In the genomic region with DNA sequence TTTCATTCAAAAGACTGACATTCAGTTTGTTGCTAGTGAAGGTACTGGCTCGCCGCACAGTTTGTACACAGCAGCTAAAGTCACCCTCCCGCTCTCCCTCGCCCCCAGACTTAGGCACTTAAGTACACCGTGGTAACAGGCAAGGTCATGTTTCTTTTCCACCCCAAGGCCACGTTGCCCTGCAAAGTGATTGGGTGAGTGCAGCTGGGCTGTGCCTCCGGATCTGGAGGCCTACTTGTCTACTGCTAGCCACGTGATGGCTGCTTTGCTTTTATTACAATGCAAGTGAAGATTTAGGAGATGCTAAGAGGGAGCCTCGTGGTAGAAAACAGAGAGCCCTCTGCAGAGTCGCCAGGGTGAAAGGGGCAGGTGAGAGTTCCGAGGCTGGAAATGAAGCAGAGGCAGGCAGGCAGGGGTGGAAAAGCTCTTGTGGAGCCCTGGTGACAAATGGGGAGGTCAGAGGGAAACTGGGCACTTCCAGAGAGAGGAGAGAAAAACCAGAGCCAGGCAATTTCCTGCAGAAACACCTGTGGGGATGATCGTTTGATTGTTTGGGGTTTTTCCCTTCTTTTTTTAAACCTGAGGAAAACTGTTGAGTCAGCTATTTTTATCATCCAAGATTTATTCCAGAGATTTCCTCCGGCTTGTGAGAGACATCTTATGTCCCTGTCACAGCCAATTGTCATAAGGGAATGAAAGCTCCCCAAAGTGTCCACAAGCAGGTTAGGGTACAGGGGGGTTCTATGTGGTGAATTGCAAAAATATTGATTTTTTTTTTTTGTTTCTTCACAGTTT, we compare ENCODE assay signal across 11 mouse cellular contexts.
DNase-seq lines count a peak whose midpoint lies in the region; ATAC-seq lines count a peak whose summit lies in the region.
"Had no signal": no experiment of that assay in that cellular context is flagged by ENCODE, and none has a peak within 500 bp of the region (broad histone marks: within the 10 kb centered on the region; RNA-seq: fewer than 3 reads in every experiment).

No protein-coding gene starts in this region.

- H3K27me3 ChIP-seq in limb, embryonic 11.5 days (ENCODE audit: control insufficient read depth, insufficient read depth, low read length): no peaks in the 10 kb centered on the region
- H3K27me3 ChIP-seq: Patski had no signal

- peak; percentile 78 for ATAC-seq in limb, embryonic 11.5 days (ENCODE audit: insufficient number of reproducible peaks, low FRiP score, low TSS enrichment, low read depth)
- ATAC-seq: lung, postnatal 0 days had no signal

- H3K4me2 ChIP-seq in limb, embryonic 11.5 days (ENCODE audit: low read depth, severe bottlenecking): peak overlapping the region; percentile 17; the same call in 1 of the 2 replicates

- no peaks in the 10 kb centered on the region for H3K9me3 ChIP-seq in limb, embryonic 11.5 days (ENCODE audit: control insufficient read depth, low read length)

- no peaks in the 10 kb centered on the region for H3K36me3 ChIP-seq in limb, embryonic 11.5 days (ENCODE audit: control insufficient read depth, insufficient read depth, low read length)

- 8% methylated on average over 13 of the region's 13 CpGs for WGBS in limb, embryonic 11.5 days

- H3K27ac ChIP-seq in limb, embryonic 11.5 days (replicated peaks; ENCODE audit: low read depth, low read length): peak overlapping the region; percentile 59; the same call in 1 of the 2 replicates

- no peak overlapping the region for H3K9ac ChIP-seq in limb, embryonic 11.5 days (ENCODE audit: low read length)

- peak; percentile 23 for DNase-seq in adrenal gland, postnatal 10 days
- no peak for DNase-seq in adrenal gland, postnatal 4 days (ENCODE audit: low spot score in 2 of 2)
- DNase-seq in lung, postnatal 36 days: peak; percentile 6
- DNase-seq in lung, postnatal 25 days (ENCODE audit: low spot score): no peak
- peak; percentile 74 for DNase-seq in embryo, embryonic 11 days
- DNase-seq in limb, embryonic 11.5 days (ENCODE audit: low spot score): peak; percentile 80
- no peak for DNase-seq in frontal cortex, adult 2 months (ENCODE audit: extremely low spot score in 1 of 2, low spot score in 1 of 2)
- DNase-seq in Muller cell, postnatal 12 days (ENCODE audit: inconsistent ontology term): no peak
- DNase-seq: left cerebral cortex, postnatal 4 days had no signal

- no peak overlapping the region for H3K4me3 ChIP-seq in limb, embryonic 11.5 days (ENCODE audit: low read depth, low read length)

- peaks cover 45% of the 10 kb centered on the region for H3K4me1 ChIP-seq in limb, embryonic 11.5 days (ENCODE audit: control insufficient read depth, insufficient read depth, low read length)

Comparison
In these comparisons a context has a peak if more than half of its experiments do, and no peak if none do; other contexts are left out.
1. DNase-seq: peak in adrenal gland, postnatal 10 days (single experiment), lung, postnatal 36 days (single experiment), embryo, embryonic 11 days (single experiment) and limb, embryonic 11.5 days (single experiment); none in adrenal gland, postnatal 4 days (0 of 2), lung, postnatal 25 days (single experiment), frontal cortex, adult 2 months (0 of 2) and Muller cell, postnatal 12 days (single experiment).